Mouse (Mus musculus) liver, adult 2 months (tissue): ENCODE results near the gene Slc22a23.

Experiments
- CTCF ChIP-seq: fragments of 200-500 bp; IDR thresholded peaks from 2 replicates; pipeline ENCODE4 v1.5.1; 2011; ENCODE audit warnings: low read depth, low read length, control low read depth
- POLR2A ChIP-seq: fragments of 200-500 bp; IDR thresholded peaks from 2 replicates; pipeline ENCODE4 v1.6.1; 2011; ENCODE audit warnings: low read length, control low read depth; ENCODE audit not compliant: insufficient read depth; ENCODE audit errors: extremely low read depth

GRCm38 (mm10) chr13:34298674-34299073, 46.3 kb downstream of the Slc22a23 start:
- no peak for TF ChIP-seq POLR2A
- no peak for TF ChIP-seq CTCF
